Mouse (Mus musculus) limb, embryonic 14.5 days (tissue): Measurements from ENCODE around the gene Sirt1. TPM values are rescaled to one million over a fixed set of nuclear protein-coding genes. Genes with fewer than 3 reads are reported as not detected.
"Not testable (repeated sequence)": the region's sequence is repeated elsewhere in the genome, so short reads cannot be mapped to it uniquely, and the experiment has no call there.

Experiments
- ATAC-seq: fragments of 200-750 bp; cut with Nextera tagmentation; 2 replicates; pipeline ENCODE4 v1.8.0; 2017; ENCODE audit warnings: low read depth, moderate number of reproducible peaks, moderate TSS enrichment; ENCODE audit not compliant: low FRiP score
- DNase-seq: peaks from one replicate; pipeline ENCODE4 v3.0.0-alpha.2; 2015; ENCODE audit warnings: low spot score
- H3K27ac ChIP-seq: fragments of 300-500 bp; sonication (generic); replicated peaks from 2 replicates; pipeline ENCODE4 v1.5.1; 2014; ENCODE audit warnings: low read depth, mild to moderate bottlenecking, low read length, moderate library complexity, mixed read lengths
- H3K27me3 ChIP-seq: fragments of 300-500 bp; sonication (generic); 2 replicates; pipeline ENCODE4 v1.6.1; 2014; ENCODE audit warnings: low read length, mixed read lengths; ENCODE audit not compliant: control insufficient read depth, insufficient read depth
- H3K36me3 ChIP-seq: fragments of 300-500 bp; sonication (generic); 2 replicates; pipeline ENCODE4 v1.6.1; 2014; ENCODE audit warnings: mild to moderate bottlenecking, low read length, moderate library complexity, mixed read lengths; ENCODE audit not compliant: control insufficient read depth, insufficient read depth
- H3K4me1 ChIP-seq: fragments of 300-500 bp; sonication (generic); 2 replicates; pipeline ENCODE4 v1.6.1; 2014; ENCODE audit warnings: antibody characterized with exemption, low read length, mixed read lengths; ENCODE audit not compliant: control insufficient read depth, insufficient read depth
- H3K4me2 ChIP-seq: fragments of 300-500 bp; sonication (generic); replicated peaks from 2 replicates; pipeline ENCODE4 v1.6.1; 2014; ENCODE audit warnings: low read depth, mild to moderate bottlenecking, low read length, moderate library complexity; ENCODE audit not compliant: severe bottlenecking
- H3K4me3 ChIP-seq: fragments of 300-500 bp; sonication (generic); replicated peaks from 2 replicates; pipeline ENCODE4 v1.5.1; 2014; ENCODE audit warnings: low read length
- H3K9ac ChIP-seq: fragments of 300-500 bp; sonication (generic); 2 replicates; pipeline ENCODE4 v1.6.1; 2014; ENCODE audit warnings: mild to moderate bottlenecking, low read depth, low read length, moderate library complexity; ENCODE audit not compliant: severe bottlenecking
- H3K9me3 ChIP-seq: fragments of 300-500 bp; sonication (generic); 2 replicates; pipeline ENCODE4 v1.6.1; 2016; ENCODE audit warnings: low read length; ENCODE audit not compliant: control insufficient read depth
- POLR2A ChIP-seq: fragments of 200-500 bp; IDR thresholded peaks from 2 replicates; pipeline ENCODE4 v1.8.0; 2012; ENCODE audit warnings: inconsistent platforms, mild to moderate bottlenecking, moderate library complexity, borderline replicate concordance; ENCODE audit not compliant: insufficient read depth, insufficient read length; ENCODE audit errors: extremely low read depth
- WGBS: fragments of 180-500 bp; shearing (Covaris S2); extraction: QIAGEN DNeasy Blood & Tissue Kit; methylation state at CpG from one replicate; pipeline ENCODE4 v1.1.7; 2014; 5-methylcytosine and 5-hydroxymethylcytosine counted together
- polyA plus RNA-seq, 2 experiments: library from polyadenylated mRNA; depleted of rRNA in 1 of 2; stranded (reverse) in 1 of 2; unstranded in 1 of 2; fragments of >200 nt; fragmentation: Nextera tagmentation in 1 of 2; extraction: Ambion mirVana in 1 of 2; gene quantifications; 2 replicates each; pipeline versions ENCODE4 v1.2.1 to v1.2.3; 2012 to 2014

Sirt1 gene
- polyA plus RNA-seq, 2 experiments: 9.6 to 19.4 TPM

- DNase-seq (no peak), ATAC-seq (no peak)
- Histone ChIP-seq H3K27ac (no peak overlapping the region), H3K4me2 (no peak overlapping the region), H3K9me3 (no peaks in the 10 kb centered on the region), H3K27me3 (no peaks in the 10 kb centered on the region), H3K4me3 (no peak overlapping the region), H3K4me1 (no peaks in the 10 kb centered on the region), H3K9ac (no peak overlapping the region), H3K36me3 (no peaks in the 10 kb centered on the region)
- WGBS: 36% methylated on average over 5 of the region's 5 CpGs
- no peak for TF ChIP-seq POLR2A
These were observed 35.6 kb upstream of the Sirt1 start for GRCm38 (mm10) chr10:63417061-63417460.

DNA sequence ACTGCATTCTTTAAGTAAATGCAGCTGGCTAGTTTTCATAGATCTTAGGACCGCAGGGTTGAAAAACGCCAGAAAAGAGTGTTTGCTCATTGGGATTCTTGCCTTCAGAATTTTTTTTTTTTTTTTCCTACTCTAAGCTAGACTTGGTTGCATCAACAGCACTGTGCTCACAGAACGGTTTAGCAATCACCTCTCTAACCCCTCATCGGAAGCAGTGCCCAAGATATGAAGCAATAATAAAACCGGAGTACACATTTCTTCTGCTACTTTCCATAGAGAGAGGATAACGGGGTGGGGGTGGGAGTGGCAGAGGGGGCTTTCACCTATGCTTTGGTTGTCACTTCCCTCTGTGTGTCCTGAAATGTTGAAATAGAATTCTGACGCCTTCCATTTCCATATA lies 34.3 kb upstream of the Sirt1 start:
- Histone ChIP-seq H3K4me2 (no peak overlapping the region), H3K9ac (no peak overlapping the region), H3K27me3 (no peaks in the 10 kb centered on the region), H3K36me3 (no peaks in the 10 kb centered on the region), H3K4me3 (no peak overlapping the region; the same call in 1 of the 2 replicates), H3K9me3 (no peaks in the 10 kb centered on the region), H3K27ac (no peak overlapping the region), H3K4me1 (no peaks in the 10 kb centered on the region)
- DNase-seq (no peak), ATAC-seq (no peak)
- TF ChIP-seq POLR2A: no peak
- WGBS: 54% methylated on average over 7 of the region's 7 CpGs

GRCm38 (mm10) chr10:63415287-63415686 lies 33.8 kb upstream of the Sirt1 start:
- H3K27ac ChIP-seq: no peak overlapping the region
- no peak overlapping the region for H3K4me3 ChIP-seq
- no peak overlapping the region for H3K9ac ChIP-seq
- H3K4me2 ChIP-seq: no peak overlapping the region
- H3K27me3 ChIP-seq: no peaks in the 10 kb centered on the region
- no peaks in the 10 kb centered on the region for H3K36me3 ChIP-seq
- no peaks in the 10 kb centered on the region for H3K4me1 ChIP-seq
- TF ChIP-seq POLR2A: no peak
- no peaks in the 10 kb centered on the region for H3K9me3 ChIP-seq
- no peak for ATAC-seq
- WGBS: 79% methylated on average over 7 of the region's 7 CpGs
- no peak for DNase-seq

DNA sequence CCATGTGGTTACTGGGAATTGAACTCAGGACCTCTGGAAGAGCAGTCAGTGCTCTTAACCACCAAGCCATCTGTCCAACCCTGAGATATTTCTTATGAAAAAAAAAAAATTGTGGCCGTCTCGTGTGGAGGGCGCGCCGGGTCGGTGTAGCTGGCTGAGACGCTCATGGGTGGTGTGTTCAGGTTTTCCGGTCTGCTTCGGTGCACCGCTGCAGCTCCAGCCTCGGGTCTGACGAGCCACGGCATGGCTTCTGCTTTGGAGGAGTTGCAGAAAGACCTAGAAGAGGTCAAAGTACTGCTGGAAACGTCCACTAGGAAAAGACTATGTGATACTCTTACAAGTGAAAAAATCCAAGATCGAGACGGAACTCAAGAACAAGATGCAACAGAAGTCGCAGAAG lies 31.3 kb upstream of the Sirt1 start:
- no peak for ATAC-seq
- Histone ChIP-seq H3K9ac (no peak overlapping the region), H3K36me3 (no peaks in the 10 kb centered on the region), H3K9me3 (no peaks in the 10 kb centered on the region), H3K4me1 (no peaks in the 10 kb centered on the region), H3K4me3 (no peak overlapping the region), H3K4me2 (no peak overlapping the region), H3K27ac (no peak overlapping the region), H3K27me3 (no peaks in the 10 kb centered on the region)
- DNase-seq: no peak
- 88% methylated on average over 17 of the region's 17 CpGs for WGBS
- TF ChIP-seq POLR2A: no peak

- H3K27me3 ChIP-seq, ATAC-seq, H3K9me3 ChIP-seq, H3K27ac ChIP-seq, DNase-seq, H3K4me1 ChIP-seq, H3K4me2 ChIP-seq, H3K4me3 ChIP-seq, H3K36me3 ChIP-seq, H3K9ac ChIP-seq: not testable (repeated sequence)
- 98% methylated on average over 6 of the region's 7 CpGs for WGBS
These were observed 30.2 kb upstream of the Sirt1 start for GRCm38 (mm10) chr10:63411674-63412073.
